Mouse (Mus musculus): Measurements from ENCODE around the gene L1cam.

DNA sequence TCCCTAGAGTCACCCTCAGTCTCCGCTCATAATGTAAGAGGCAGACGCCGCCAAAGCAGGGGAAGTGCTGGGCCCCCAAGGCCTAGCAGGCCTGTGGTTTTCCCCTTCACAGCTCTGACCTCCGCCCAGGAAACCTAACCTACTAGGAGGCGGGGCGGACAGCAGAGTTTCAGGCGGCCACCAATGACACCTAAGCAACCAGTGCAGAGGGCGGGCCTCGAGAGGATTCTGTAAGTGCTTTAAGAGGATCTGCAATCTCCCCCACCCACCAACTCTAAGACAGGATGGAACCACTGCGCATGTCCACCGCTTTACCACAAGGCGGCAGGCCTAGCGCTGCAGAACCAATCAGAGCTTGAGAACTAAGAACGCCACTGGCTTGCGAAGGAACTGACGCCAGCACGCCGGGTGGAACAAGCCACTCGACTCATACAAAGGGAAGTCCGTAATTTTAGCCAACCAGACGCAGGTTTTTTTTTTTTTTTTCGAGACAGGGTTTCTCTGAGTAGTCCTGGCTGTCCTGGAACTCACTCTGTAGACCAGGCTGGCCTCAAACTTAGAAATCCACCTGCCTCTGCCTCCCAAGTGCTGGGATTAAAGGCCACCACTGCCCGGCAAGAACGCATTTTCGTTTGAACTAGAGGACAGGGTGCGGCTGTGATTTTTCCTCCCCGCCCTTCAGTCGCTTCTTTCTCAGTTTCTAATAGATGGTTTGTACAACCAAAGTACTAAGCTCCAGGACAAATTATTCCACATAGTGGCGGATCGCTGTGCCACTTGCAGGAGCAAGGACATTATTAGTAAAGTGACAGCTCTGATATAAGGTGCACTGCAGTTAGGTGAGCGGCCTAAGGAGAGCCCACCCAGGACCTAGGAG is 19.2 kb upstream of the L1cam start:
- no peak for TF ChIP-seq CTCF (conservative IDR thresholded peaks at IDR 0.05; ENCODE audit: low read length)
- no peak for TF ChIP-seq POU5F1 (IDR thresholded peaks at IDR 0.05; ENCODE audit: borderline replicate concordance, low read length)
- TF ChIP-seq NANOG (IDR thresholded peaks at IDR 0.05; ENCODE audit: borderline replicate concordance, low read length) = no peak
